Comparison of ENCODE assay signal across 20 mouse cellular contexts in the genomic region with DNA sequence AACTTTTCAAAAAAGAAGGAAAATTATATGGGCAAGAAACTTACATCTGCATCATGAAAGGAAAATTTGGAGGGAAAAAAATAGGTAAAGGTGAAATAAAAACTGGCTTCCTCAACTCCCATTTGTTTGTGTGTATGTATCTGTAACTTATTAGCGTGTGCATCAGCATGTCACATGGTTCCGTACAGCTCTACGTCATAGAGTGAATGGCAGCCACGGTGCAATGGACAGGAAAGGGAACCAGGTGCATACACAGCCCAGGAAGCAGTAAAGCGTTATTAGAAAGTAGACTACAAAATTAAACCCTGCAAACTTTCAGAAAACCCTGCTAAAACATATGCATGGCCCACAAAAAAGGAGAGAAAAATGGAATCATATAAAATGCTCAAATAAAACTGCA.
"Had no signal": no experiment of that assay in that cellular context is flagged by ENCODE, and none has a peak within 500 bp of the region (broad histone marks: within the 10 kb centered on the region; RNA-seq: fewer than 3 reads in every experiment).

No protein-coding gene starts in this region.

- DNase-seq: kidney, adult 18-20 months; kidney, adult 9 months; kidney, postnatal 14 days; kidney, postnatal 4 days; left cerebral cortex, postnatal 4 days; liver, postnatal 0 days; lung, embryonic 14.5 days; thymus, adult 2 months; thymus, postnatal 25 days had no signal

- ATAC-seq: intestine, embryonic 16.5 days; liver, postnatal 0 days; lung, postnatal 0 days; midbrain, embryonic 16.5 days had no signal

- H3K4me3 ChIP-seq: limb, embryonic 12.5 days; limb, embryonic 15.5 days; midbrain, embryonic 12.5 days; myocyte; neural tube, embryonic 13.5 days; stomach, embryonic 15.5 days had no signal

- H3K27ac ChIP-seq: limb, embryonic 12.5 days; limb, embryonic 15.5 days; liver, embryonic 14.5 days; macrophage; midbrain, embryonic 12.5 days; neural tube, embryonic 13.5 days; stomach, embryonic 15.5 days had no signal
